Comparison of ENCODE assay signal across 14 mouse cellular contexts in the genomic region with DNA sequence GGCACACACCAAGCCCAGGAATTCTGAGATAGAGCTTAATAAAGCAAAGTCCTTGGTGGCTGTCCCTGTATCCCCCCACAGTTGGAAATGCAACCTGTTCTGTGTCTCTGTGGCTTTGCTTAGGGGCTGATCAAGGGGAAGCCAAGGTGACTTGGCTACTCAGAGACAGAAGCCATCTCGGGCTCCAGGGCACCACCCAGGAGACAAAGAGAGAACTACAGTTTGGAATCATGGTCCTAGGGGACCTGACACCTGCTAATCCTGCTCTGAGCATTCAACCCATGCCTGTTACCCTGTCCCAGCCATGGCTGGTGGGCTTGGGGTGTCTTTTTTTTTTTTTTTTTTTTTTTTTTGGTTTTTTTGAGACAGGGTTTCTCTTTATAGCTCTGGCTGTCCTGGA. TPM values are rescaled to one million over a fixed set of nuclear protein-coding genes. Genes with fewer than 3 reads are reported as not detected.
"Had no signal": no experiment of that assay in that cellular context is flagged by ENCODE, and none has a peak within 500 bp of the region (broad histone marks: within the 10 kb centered on the region; RNA-seq: fewer than 3 reads in every experiment).

No protein-coding gene starts in this region.

- H3K4me2 ChIP-seq: liver, embryonic 11.5 days; liver, embryonic 15.5 days; neural tube, embryonic 15.5 days; stomach, embryonic 15.5 days had no signal

- ATAC-seq: lung, postnatal 0 days had no signal

- H3K9ac ChIP-seq: liver, embryonic 15.5 days; neural tube, embryonic 15.5 days; stomach, embryonic 15.5 days had no signal

- H3K27me3 ChIP-seq: neural tube, embryonic 15.5 days had no signal

- H3K4me3 ChIP-seq: left cerebral cortex, adult 2 months; limb, embryonic 10.5 days; liver, embryonic 15.5 days; myocyte; neural tube, embryonic 15.5 days; stomach, embryonic 15.5 days had no signal

- H3K4me1 ChIP-seq: limb, embryonic 10.5 days; stomach, embryonic 15.5 days had no signal

- H3K36me3 ChIP-seq: limb, embryonic 10.5 days; liver, embryonic 15.5 days; neural tube, embryonic 15.5 days; stomach, embryonic 15.5 days had no signal

- H3K9me3 ChIP-seq: limb, embryonic 10.5 days; liver, embryonic 15.5 days; neural tube, embryonic 15.5 days; stomach, embryonic 15.5 days had no signal

- H3K27ac ChIP-seq: left cerebral cortex, adult 2 months; limb, embryonic 10.5 days; liver, embryonic 15.5 days; neural tube, embryonic 15.5 days; stomach, embryonic 15.5 days had no signal

- DNase-seq: kidney, adult 18-20 months; kidney, postnatal 10 days; lung, adult 2 months; lung, postnatal 36 days; right cerebral cortex, postnatal 14 days had no signal

RNA-seq across cellular contexts. Expression of gene Ccdc177, which starts 32.3 kb away (rescaled TPM):
- polyA plus RNA-seq: liver, embryonic 11.5 days; liver, embryonic 15.5 days; lung, adult 2 months; myocyte; spleen, adult 2 months had no signal

RNA-seq across cellular contexts. Expression of gene Plekhd1, which starts 35.8 kb away (rescaled TPM):
- polyA plus RNA-seq: myocyte had no signal
